Mouse (Mus musculus): ENCODE data around the gene Nppa.

The Nppa gene

DNA sequence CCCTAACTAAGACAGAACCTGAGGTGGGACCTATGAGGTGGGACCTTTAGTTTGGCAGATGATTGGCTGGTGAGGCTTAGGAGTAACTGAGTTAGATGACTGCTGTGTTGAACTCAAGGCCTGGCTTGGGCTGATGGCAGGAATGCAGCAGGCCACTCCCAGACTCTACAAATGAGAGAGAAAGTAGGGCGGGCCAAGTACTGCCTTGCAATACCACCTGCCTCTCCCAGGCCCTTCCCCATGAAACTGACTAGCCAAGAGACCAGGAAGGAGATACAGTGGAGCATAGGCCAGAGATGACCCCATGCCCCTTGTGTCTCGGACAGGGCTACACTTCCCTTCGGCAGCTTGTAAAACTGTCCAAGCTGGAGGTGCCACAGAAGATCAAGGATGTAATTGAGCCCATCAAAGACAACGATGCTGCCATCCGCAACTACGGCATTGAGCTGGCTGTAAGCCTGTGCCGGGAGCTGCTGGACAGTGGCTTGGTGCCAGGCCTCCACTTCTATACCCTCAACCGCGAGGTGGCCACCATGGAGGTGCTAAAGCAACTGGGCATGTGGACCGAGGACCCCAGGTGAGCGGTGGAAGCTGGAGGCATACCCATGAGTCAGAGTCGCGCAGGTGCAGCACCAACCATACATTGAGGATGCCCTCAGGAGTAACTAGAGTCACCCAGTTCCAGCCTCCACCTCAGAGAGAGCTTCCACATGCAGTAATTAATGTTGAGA, 50.7 kb downstream of the Nppa start:
- no peak for ATAC-seq (ENCODE audit: low TSS enrichment)

Data from frontal cortex, adult (tissue).